Mouse (Mus musculus) 3134 (cell line): ENCODE results near the gene D430041D05Rik.
A peak's percentile ranks its signal among the peaks of the same experiment; 100 is the strongest.

Experiments
- DNase-seq: peaks from one replicate; pipeline ENCODE4 v3.0.0-alpha.2; 2011; ENCODE audit warnings: low spot score; ENCODE audit not compliant: insufficient read length; ENCODE audit errors: extremely low read depth

D430041D05Rik gene

GRCm38 (mm10) chr2:104096256-104096655, 314.6 kb downstream of the D430041D05Rik start:
- no peak for DNase-seq

GRCm38 (mm10) chr2:104095741-104096213, 315.0 kb downstream of the D430041D05Rik start, which contains the start of gene Cd59a:
Gene Cd59a, plus strand, starts transcription at chr2:104095801.
- peak; percentile 83 for DNase-seq

GRCm38 (mm10) chr2:104093305-104093704, 317.5 kb downstream of the D430041D05Rik start:
- DNase-seq = no peak
